Mouse (Mus musculus) kidney, adult 11 months (tissue): ENCODE data around the gene Dvl1.

ENCODE experiments used
- DNase-seq: peaks from one replicate; pipeline ENCODE4 v3.0.0; 2022

Dvl1 gene

GRCm38 (mm10) chr4:155883587-155883986, 36.4 kb downstream of the Dvl1 start:
- DNase-seq: no peak

DNA sequence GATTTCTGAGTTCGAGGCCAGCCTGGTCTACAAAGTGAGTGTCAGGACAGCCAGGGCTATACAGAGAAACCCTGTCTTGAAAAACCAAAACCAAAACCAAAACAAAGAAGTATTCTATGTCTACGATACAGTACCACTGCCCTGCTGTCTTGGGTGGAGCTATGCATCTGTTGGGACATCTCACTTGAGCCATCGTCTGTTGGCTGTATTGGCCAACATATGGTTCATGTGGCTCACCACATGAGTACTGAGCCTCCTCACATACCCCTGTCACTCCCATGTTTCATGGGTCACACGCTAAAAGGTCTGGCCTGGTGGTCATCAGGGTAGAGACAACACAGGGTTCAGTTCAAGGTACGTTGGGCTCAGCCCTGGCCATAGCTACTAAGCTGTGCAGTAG, 39.1 kb downstream of the Dvl1 start:
- no peak for DNase-seq

- DNase-seq: no peak
These were observed 40.5 kb downstream of the Dvl1 start for GRCm38 (mm10) chr4:155887674-155888073.

DNA sequence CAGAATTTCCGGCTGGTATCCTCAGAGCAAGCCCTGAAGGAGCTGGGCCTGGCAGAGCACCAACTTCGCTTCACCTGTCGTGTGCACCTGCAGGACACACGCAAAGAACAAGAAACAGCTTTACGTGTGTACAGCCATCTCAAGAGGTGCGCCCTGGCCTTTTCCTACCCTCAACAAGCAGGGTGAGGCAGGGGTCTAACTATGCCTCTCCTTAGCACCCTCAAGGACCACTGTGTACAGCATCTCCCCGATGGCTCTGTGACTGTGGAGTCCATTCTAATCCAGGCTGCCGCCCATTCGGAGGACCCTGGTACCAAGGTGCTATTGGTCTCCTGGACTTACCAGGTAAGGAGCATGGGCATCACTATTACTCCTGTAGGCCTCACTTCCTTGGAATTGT, 41.0 kb downstream of the Dvl1 start:
- DNase-seq: no peak

DNA sequence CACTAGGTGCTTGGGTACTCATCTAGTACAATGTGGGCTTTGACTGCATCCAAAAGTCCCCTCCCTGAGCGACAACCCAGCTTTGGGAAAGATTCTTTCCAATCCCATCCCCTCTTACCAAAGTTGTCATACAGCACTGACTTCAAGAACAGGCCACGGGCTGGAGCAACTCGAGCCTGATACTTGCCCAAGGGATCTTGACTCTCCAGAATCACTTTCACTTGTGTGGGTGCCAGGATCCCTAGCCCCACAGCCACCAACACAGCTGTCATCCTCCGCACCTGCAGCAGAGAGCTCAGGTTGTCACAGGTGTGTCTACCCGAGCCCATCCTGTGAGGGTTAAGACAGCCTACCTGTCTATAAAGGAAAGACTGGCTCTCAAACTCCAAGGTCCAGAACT, 42.1 kb downstream of the Dvl1 start:
- DNase-seq: no peak

DNA sequence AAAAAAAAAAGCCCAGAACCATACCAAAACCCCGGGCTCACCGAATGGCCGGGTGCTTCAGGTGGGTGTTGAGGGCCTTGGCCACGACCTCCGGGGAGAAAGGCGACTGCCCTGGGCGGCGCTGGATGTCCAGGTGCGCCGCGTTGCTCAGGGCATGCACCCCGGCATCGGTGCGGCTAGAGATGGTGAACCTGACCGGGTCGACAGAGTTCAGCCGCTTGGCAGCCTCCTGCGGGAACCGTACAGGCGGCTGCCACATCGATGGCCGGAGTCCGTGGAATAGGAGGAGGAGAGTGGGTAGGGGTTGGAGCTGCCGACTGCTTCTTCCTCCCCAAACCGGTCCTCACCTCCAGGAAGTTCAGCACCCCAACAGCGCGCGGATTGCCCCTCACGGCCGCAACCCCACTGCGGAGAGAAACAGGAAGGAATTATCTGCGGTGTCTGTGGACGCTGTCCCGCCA, 43.8 kb downstream of the Dvl1 start:
- DNase-seq: no peak

DNA sequence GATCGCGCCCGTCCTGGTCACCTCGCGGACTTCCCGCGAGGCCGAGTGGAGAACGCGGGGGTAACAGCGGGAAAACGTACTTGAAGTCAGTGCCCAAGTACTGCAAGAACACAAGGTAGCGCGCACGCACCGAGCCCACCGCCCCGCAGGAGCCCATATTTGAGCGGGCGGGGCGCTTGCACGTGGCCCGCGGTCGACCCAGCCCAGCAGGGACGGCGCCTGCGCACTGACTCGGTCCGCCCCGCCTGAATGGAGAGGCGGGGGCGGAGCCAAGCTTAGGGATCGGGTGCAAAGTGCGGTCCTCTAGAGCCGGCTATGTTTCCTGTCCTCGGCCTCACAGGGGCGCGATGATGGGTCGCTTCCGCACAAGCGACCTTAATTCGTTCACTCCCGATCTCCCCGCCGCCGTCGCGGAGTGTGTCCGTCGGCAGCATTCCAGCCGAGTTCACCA, 44.4 kb downstream of the Dvl1 start, which contains the start of the genes Pusl1 and Acap3:
Pusl1 (minus strand) TSS at position 231 of the 451 bp plus-strand sequence.
Acap3 (plus strand) TSS at position 272 of the 451 bp plus-strand sequence.
- DNase-seq: peak; percentile 93

DNA sequence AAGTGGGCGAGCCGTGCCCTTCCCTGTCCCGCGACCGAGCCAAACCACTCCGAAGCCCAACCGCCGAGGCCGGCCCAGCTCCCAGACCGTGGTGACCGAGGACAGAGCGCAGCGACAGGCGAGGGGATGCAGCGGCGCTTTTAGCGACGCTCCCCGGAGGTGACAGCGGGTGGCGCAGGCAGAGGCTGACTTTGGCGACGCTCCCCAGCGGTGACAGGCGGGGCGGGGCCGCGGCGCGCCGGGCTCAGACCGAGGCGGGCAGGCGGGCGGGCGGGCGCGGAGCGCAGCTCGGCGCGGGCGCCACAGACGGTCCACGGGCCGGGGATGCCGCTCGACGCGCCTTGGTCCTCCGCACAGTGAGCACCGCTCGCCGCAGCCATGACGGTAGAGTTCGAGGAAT, 44.8 kb downstream of the Dvl1 start:
- peak; percentile 64 for DNase-seq

GRCm38 (mm10) chr4:155892438-155893211, 45.4 kb downstream of the Dvl1 start:
- no peak for DNase-seq

DNA sequence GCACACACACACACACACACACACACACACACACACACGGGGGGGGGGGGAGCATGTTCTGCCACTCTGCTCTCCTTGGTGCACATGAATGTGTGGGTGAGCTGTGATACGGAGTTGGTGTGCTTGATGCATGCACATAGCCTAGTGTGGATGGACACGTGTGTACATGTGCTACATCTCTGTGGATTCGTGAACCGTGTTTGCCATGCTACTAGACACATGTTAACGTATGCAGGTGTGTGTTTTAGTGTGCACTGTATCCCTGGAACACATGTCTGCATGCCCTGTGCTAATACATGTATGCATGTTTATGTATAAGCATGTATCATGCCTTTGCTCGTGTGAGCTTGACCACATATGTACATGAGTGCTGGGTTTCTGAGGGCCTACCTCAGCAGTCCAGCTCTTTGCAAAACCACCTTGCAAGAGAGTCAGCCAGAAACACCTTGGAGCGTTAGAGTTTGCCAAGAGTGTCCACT, 46.0 kb downstream of the Dvl1 start:
- DNase-seq: no peak

DNA sequence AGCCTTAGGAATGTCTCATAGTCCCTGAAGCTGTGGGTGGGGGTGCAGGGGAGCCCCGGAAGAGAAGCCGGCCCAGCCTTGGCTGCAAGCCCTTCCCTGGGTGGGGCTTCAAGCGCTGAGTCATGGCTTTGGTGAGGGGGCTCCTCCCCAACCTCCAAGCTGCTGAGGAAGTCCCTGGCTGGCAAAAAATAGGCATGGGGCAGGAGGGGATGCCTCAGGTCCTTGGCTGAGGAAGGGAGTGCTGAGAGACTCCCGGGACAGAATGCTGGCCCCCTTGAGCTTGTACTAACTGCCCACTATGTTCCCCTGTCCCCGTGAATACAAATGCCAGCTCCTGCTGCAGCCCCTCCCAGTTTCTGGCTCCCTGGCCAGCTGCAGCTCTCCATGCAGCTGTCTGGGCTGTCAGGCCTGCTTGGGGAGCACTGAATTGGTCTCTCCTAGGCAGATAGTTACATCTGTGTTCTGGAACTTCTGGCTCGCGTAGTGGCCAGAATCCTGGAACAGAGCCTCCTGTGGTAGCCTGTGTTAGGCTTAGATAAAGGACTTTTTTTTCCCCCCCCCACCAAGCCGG, 47.2 kb downstream of the Dvl1 start:
- DNase-seq: peak; percentile 54

DNA sequence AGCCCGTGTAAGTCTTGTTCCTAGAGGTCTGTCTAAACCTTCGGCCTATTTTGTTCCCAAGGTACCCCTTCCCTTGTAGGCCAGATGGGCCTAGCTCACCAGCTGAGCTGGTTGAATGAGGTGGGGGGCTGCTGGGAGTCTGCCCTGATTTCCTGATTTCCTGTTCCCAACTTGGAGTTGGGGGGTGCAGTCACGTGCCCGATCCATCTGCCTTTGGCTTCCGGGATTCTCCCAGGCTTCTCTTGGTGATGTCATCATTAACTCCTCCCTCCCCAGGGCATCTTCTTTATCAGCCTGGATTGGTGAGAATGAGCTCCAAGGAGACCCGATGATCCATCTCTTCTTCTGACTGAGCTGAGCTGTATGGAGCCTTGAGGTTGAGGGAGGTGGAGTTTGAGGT, 48.0 kb downstream of the Dvl1 start:
- peak; percentile 42 for DNase-seq

DNA sequence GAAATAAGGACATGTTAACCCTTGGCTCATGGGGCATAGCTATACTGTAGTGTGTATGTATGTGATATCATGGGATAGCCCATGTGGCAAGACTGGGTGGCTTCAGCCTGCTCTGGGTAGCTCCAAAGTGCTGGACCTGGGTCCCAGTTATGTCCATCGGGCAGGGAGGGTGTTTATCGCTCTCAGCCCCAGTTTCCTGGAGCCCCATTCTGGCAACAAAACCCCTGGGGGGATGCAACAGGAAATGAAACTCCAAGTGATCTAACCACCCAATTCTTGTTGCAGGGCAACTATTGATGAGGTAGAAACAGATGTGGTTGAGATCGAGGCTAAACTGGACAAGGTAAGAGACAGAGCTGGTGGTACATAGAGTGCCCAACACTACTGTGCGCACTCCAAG, 48.6 kb downstream of the Dvl1 start:
- DNase-seq: no peak

DNA sequence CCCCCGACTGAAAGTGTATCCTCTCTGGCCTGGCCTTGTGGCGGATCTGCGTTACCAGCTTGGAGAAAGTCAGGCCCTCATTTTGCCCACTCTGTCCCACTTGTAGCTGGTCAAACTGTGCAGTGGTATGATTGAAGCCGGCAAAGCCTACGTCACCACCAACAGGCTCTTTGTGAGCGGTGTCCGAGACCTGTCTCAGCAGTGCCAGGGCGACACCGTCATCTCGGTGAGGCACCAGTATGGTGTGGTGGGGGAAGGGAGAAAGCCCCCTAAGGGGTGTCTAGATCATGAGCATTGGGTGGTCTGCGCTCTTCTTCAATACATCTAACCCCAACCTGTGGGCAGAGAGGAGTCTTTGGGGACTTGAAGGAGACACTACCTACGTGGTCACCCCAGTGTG, 49.3 kb downstream of the Dvl1 start:
- no peak for DNase-seq

GRCm38 (mm10) chr4:155898318-155898717, 51.1 kb downstream of the Dvl1 start:
- no peak for DNase-seq

DNA sequence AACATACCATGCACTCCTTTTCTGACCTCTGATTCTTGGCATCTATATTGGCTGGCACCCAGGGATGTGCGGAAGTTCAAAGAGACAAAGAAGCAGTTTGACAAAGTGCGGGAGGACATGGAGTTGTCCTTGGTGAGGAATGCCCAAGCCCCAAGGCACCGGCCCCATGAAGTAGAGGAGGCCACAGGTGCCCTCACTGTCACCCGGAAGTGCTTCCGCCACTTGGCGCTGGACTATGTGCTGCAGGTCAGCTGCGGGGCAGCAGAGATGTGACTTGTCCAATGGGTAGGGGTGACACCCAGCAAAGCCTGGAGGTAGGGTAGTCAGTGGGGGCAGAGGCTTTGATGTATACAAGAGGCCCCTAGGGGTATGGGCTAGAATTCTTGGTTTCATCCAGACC, 52.2 kb downstream of the Dvl1 start:
- no peak for DNase-seq

DNA sequence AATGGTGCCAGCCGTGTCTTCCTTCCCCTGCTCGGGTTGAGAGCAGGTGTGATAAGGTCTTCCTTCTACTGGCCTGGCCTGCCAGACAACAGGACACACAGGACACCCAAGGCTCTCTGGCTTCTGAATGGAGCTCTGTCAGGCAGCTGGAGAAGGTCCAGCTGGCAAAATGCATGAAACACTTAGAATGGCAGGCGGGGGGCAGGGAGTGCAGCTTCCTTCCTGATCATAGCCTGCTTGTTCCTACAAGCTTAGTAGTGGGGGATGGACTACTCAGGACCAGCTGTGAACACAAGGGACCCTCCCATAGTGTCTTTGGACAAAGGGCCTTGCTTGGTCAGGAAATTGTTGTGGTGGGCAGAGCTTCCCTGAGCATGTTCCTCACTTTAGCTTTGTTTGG, 54.0 kb downstream of the Dvl1 start:
- no peak for DNase-seq

DNA sequence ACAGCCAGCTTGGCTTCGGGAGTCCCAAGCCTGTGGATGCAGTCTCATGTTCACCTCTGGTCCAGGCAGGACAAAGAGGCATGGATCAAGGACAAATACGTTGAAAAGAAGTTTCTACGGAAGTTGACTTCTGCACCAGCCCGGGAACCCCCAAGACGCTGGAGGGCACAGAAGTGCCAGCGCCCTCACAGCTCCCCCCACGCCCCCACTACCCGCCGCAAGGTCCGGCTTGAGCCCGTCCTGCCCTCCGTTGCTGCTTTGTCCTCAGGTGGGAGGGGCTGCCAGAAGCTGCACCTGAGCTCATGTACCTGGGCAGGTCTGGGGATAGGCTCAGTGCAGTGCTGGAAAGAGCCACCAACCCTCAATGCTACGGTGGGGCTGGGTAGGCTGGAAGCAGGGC, 56.0 kb downstream of the Dvl1 start:
- DNase-seq: no peak

GRCm38 (mm10) chr4:155904318-155905102, 57.3 kb downstream of the Dvl1 start:
- peak; percentile 2 for DNase-seq

- no peak for DNase-seq
These were observed 58.4 kb downstream of the Dvl1 start for GRCm38 (mm10) chr4:155905634-155906033.

DNA sequence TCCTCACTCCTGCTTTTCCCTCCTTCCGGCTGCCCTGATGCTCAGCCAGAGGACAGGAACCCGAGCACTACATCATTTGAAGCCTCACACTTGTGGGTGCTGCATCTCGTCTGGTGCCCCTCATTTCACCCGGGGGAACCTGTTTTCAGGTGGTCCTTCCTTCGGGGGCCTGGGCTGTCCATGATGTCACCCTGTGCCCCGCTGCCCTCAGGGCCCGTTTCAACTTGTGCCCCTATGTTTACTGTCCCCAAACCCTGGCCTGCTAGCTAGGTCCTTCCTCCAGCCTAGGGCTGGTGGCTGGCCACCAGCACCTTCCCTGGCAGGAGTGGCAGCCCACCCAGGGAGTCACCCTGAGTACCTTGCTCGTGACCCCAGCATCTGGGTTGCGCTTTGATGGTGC, 58.9 kb downstream of the Dvl1 start:
- DNase-seq: no peak

GRCm38 (mm10) chr4:155907003-155907402, 59.8 kb downstream of the Dvl1 start:
- no peak for DNase-seq

GRCm38 (mm10) chr4:155908281-155908680, 61.1 kb downstream of the Dvl1 start:
- no peak for DNase-seq

- DNase-seq: no peak
These were observed 61.5 kb downstream of the Dvl1 start for GRCm38 (mm10) chr4:155908751-155909150.
